8 mouse cellular contexts compared by ENCODE assay signal in genomic region chrX:162902040-162902734, GRCm38 (mm10). TPM values are rescaled to one million over a fixed set of nuclear protein-coding genes. Genes with fewer than 3 reads are reported as not detected.
DNase-seq lines count a peak whose midpoint lies in the region; ATAC-seq lines count a peak whose summit lies in the region.

No protein-coding gene starts in this region.

- peak overlapping the region; percentile 73 for H3K27ac ChIP-seq in hindbrain, embryonic 14.5 days

- H3K27me3 ChIP-seq in hindbrain, embryonic 14.5 days (ENCODE audit: control insufficient read depth, insufficient read depth, low read length) = no peaks in the 10 kb centered on the region

- peak overlapping the region; percentile 72 for H3K9ac ChIP-seq in hindbrain, embryonic 14.5 days

- ATAC-seq in hindbrain, embryonic 14.5 days (ENCODE audit: low FRiP score) = peak; percentile 79

- H3K4me3 ChIP-seq in hindbrain, embryonic 14.5 days (replicated peaks; ENCODE audit: low read length) = peak overlapping the region; percentile 56

- H3K4me1 ChIP-seq in hindbrain, embryonic 14.5 days (replicated peaks; ENCODE audit: control insufficient read depth, insufficient read depth, low read length) = no peaks in the 10 kb centered on the region

- WGBS in hindbrain, embryonic 14.5 days = 33% methylated on average over 29 of the region's 29 CpGs

- H3K9me3 ChIP-seq in hindbrain, embryonic 14.5 days (ENCODE audit: control insufficient read depth, low read length) = no peaks in the 10 kb centered on the region

- peak overlapping the region; percentile 64 for H3K4me2 ChIP-seq in hindbrain, embryonic 14.5 days (replicated peaks)

- peak; percentile 52 for DNase-seq in NIH3T3 (ENCODE audit: low read depth)
- DNase-seq in cerebellum, adult 9-10 months = peak; percentile 48
- peak; percentile 28 to 57 for DNase-seq in frontal cortex, adult 2 months (ENCODE audit: extremely low spot score in 1 of 2, low spot score in 1 of 2)
- peak; percentile 46 for DNase-seq in hindbrain, embryonic 14.5 days (ENCODE audit: low spot score)
- DNase-seq in layer of hippocampus, postnatal 25 days (ENCODE audit: extremely low spot score in 1 of 2, low spot score in 1 of 2) = peak; percentile 24 to 25
- DNase-seq in lung, postnatal 25 days (ENCODE audit: low spot score) = peak; percentile 51
- peak; percentile 31 for DNase-seq in ovary, postnatal 36 days (ENCODE audit: low spot score)
- DNase-seq in thymus, postnatal 36 days = peak; percentile 68 to 79

- no peaks in the 10 kb centered on the region for H3K36me3 ChIP-seq in hindbrain, embryonic 14.5 days (replicated peaks; ENCODE audit: control insufficient read depth, insufficient read depth)

RNA-seq across cellular contexts. Expression of gene Ctps2, which starts 1.1 kb away (rescaled TPM):
- polyA plus RNA-seq in frontal cortex, adult 2 months (2012; rRNA removed) = 69.4 and 86.7 TPM in 2 replicates
- polyA plus RNA-seq in hindbrain, embryonic 14.5 days (2014; fragmentation: Nextera tagmentation; extraction: Ambion mirVana) = 97.1 and 107 TPM in 2 replicates
- 10 to 100 TPM; 47.2 to 57.9 TPM for total RNA-seq in layer of hippocampus, postnatal 25 days (2021)

RNA-seq across cellular contexts. Expression of gene Syap1, which starts 13.9 kb away (rescaled TPM):
- 23.7 and 31.6 TPM in 2 replicates for polyA plus RNA-seq in frontal cortex, adult 2 months (2012; rRNA removed)
- 36.0 and 39.1 TPM in 2 replicates for polyA plus RNA-seq in hindbrain, embryonic 14.5 days (2014; fragmentation: Nextera tagmentation; extraction: Ambion mirVana)
- total RNA-seq in layer of hippocampus, postnatal 25 days (2021) = 10 to 100 TPM; 30.0 to 30.1 TPM

Comparison
In these comparisons a context has a peak if more than half of its experiments do, and no peak if none do; other contexts are left out.
1. Peak in every context shown above with its lines: DNase-seq, ATAC-seq, H3K4me3 ChIP-seq and H3K27ac ChIP-seq.